Mouse (Mus musculus) E14TG2a.4 (cell line): ENCODE results near the gene Gm20696.

Experiments used
- CTCF ChIP-seq: conservative IDR thresholded peaks from 2 replicates; pipeline ENCODE4 v1.5.1; 2014; ENCODE audit warnings: low read length
- NANOG ChIP-seq: IDR thresholded peaks from 2 replicates; pipeline ENCODE4 v1.6.1; 2014; ENCODE audit warnings: borderline replicate concordance, low read length, mixed read lengths
- POU5F1 ChIP-seq: IDR thresholded peaks from 2 replicates; pipeline ENCODE4 v1.6.1; 2014; ENCODE audit warnings: low read length, borderline replicate concordance

- no peak for TF ChIP-seq CTCF
- TF ChIP-seq POU5F1 = no peak
- TF ChIP-seq NANOG = no peak
Measured at GRCm38 (mm10) chr6:99325881-99326280, 340.7 kb downstream of the Gm20696 start.
